Mouse (Mus musculus) small intestine, adult 2 months (tissue): ENCODE measurements around the gene Zbtb38.

Experiments
- CTCF ChIP-seq: fragments of 200-500 bp; IDR thresholded peaks from 2 replicates; pipeline ENCODE4 v1.5.1; 2012; ENCODE audit warnings: low read depth, mild to moderate bottlenecking, control low read depth, inconsistent platforms, low read length, moderate library complexity, mixed read lengths; ENCODE audit not compliant: insufficient replicate concordance, insufficient read length; ENCODE audit errors: extremely low read depth
- POLR2A ChIP-seq: fragments of 200-500 bp; IDR thresholded peaks from 2 replicates; pipeline ENCODE4 v1.6.1; 2012; ENCODE audit warnings: low read depth, mild to moderate bottlenecking, control low read depth, inconsistent platforms, low read length, moderate library complexity

GRCm38 (mm10) chr9:96753392-96753791 lies 761 bp upstream of the Zbtb38 start:
- TF ChIP-seq POLR2A (no peak), CTCF (no peak)
